Mouse (Mus musculus) liver, embryonic 14.5 days (tissue): Measurements from ENCODE around the gene Snx7.

Experiments
- CTCF ChIP-seq: IDR thresholded peaks from 2 replicates; pipeline ENCODE4 v1.5.1; 2016; ENCODE audit warnings: antibody characterized with exemption, low read depth, control low read depth
- EP300 ChIP-seq: IDR thresholded peaks from 2 replicates; pipeline ENCODE4 v1.6.1; 2016; ENCODE audit warnings: antibody characterized with exemption, low read depth

DNA sequence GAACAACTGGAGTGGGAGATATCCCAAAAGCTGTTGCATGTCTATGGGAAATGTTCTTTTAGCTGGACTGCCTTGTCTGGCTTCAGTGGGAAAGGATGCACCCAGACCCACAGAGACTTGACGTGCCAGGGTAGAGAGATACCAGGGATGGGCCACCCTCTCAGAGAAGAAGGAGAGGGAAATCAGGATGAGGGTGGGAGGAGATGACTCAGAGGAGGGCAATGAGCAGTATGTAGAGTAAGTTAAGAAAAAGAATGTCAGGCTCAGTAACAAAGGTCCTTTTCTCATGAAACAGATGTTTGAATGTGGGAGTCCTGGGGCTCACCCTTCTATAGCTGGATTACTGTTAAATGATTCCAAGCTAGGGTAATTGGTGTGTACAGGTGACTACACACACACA lies 26.1 kb downstream of the Snx7 start:
- TF ChIP-seq CTCF (no peak), EP300 (no peak)
